Mouse (Mus musculus): Measurements from ENCODE around the gene Rps11. TPM values are rescaled to one million over a fixed set of nuclear protein-coding genes. Genes with fewer than 3 reads are reported as not detected.
A peak's percentile ranks its signal among the peaks of the same experiment; 100 is the strongest.
"Not testable (repeated sequence)": the region's sequence is repeated elsewhere in the genome, so short reads cannot be mapped to it uniquely, and the experiment has no call there.

The Rps11 gene
- total RNA-seq (2022), result 100 to 1,000 TPM; 439 to 619 (median 513) TPM

DNA sequence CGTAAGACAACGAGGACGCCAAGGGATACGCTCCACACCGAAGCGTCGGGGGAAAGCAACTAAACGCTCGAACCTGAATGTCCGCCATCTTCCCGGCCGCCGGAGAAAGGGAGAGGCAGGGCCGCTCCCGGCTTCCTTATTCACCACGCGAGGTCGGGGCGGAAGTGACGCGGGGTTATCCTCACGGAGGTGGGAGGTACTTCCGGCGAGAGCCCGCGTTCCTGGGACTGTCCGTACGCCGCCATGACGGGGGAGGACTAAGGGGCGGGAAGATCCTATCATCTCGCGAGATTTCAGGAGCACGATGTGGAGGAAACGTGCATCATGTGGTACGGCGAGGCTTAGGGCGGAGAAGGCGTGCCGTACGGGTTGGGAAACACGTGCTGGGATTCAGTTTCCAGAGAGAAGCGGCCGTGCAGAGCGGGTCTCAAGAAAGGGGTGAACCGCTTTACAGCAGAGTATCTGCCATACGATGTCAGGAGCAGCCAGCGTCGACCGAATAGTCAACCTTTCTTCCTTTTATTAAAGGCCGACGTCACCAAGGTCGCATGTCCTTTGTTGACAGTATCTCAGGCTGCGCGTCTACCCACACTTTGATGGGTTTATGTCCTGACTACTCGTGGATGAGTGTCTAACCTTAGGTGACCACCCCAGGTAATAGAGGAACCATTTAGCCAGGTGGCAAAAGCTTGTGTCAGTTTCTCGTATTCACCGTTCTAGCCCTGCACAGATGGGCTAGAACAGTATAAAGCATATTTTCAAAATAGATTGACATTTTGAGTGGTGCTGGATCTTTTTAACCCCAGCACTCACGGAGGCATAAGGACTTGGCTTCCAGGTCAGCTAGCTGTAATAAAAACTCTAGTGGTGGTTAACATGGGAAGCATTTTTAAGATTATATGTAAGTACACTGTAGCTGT, at the start of gene Rps11:
Gene Rps11, minus strand, starts transcription at position 216 of the 920 bp plus-strand sequence.
- DNase-seq (ENCODE audit: low spot score in 2 of 2), result peak; percentile 98 to 99

DNA sequence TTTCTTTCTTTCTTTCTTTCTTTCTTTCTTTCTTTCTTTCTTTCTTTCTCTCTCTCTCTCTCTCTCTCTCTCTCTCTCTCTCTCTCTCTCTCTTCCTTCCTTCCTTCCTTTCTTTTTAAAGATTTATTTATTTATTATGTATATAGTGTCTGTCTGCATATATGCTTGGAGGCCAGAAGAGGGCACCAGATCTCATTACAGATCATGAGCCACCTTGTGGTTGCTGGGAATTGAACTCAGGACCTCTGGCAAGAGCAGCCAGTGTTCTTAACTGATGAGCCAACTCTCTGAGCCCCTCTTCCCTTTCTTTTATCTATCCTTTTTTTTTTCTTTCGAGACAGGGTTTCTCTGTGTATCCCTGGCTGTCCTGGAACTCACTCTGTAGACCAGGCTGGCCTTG, 49.5 kb upstream of the Rps11 start:
- not testable (repeated sequence) for DNase-seq (ENCODE audit: low spot score in 2 of 2)

DNA sequence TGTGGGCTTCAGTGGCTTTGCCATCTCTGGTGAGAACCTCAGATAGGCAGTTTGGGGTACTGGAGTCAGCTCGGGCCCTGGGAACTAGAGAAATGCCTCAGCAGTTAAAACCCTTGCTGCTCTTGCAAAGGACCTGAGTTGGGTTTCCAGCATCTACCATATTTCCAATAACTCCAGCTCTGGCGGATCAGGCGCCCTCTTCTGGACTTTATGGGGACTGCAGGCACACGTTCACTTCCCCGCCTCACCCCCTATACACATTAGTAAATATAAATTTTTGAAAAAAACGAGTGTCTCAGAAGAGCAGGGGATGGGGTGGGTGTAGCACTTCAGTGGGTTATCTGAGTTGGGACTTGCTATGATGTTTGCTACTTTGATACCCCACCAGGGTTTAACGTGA, 48.7 kb upstream of the Rps11 start:
- DNase-seq (ENCODE audit: low spot score in 2 of 2), result no peak

DNA sequence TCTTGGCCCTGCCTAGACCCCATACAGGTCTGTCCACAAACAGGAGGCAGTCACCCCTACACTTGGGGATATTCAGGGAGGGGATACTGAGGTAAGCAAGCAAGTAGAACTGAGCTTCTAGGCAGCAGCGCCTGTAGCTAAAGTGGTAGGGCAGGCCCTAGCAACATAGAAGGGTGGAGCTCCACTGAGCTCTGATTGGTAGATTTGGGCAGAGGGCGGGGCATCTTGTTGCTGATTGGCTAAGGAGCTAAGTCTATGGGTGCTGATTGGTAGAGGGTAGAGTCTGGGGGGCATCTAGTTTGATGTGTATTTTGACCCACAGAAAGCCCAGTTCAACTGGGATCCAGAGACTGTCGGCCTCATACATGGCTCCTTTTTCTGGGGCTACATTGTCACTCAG, 45.3 kb upstream of the Rps11 start:
- DNase-seq (ENCODE audit: low spot score in 2 of 2), result peak; percentile 61 to 73

DNA sequence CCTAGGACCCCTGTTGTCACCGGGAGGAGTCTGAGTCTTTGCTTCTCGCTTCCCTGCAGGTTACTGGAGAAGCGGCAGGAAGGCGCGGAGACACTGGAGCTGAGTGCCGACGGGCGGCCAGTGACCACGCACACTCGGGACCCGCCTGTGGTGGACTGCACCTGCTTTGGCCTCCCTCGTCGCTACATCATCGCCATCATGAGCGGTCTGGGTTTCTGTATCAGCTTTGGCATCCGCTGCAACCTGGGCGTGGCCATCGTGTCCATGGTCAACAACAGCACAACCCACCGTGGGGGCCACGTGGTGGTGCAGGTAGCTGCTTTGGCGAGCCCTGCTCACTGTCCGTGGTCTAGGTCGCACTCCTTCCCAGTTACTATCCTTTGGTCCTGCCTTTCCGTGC, 44.4 kb upstream of the Rps11 start:
- no peak for DNase-seq (ENCODE audit: low spot score in 2 of 2)

DNA sequence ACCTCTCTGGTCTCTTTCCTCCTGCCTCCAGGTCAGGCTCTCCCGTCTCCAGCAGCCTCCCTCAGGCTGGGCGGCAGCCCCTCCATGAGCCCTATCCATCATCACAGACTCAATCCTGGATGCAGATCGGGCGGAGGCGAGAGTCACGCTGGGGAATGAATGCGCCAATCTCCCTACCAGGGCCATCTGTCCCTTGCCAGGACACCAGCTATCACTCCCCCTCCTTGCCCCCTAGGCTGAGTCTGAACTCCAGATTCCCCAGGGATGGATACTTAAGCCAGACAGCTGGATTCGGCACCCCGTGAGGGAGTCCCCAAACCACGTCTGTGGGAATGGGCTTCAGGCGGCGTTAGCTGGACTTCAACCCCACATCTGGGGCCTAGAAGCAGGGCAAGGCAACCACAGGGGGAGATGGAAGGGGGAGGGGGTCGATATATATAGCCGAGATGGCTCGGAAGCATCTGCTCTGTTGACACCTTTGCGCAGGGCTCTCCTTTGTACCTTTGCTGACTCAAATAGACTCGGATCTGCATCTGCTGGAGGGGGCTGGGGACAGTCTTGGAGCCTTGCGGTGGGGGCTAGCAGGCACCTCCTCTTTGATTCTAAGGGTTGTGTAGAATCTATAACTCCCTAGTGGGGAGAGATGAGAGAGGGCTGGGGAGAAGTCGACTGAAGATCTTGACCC, 43.7 kb upstream of the Rps11 start:
- peak; percentile 66 to 69 for DNase-seq (ENCODE audit: low spot score in 2 of 2)

DNA sequence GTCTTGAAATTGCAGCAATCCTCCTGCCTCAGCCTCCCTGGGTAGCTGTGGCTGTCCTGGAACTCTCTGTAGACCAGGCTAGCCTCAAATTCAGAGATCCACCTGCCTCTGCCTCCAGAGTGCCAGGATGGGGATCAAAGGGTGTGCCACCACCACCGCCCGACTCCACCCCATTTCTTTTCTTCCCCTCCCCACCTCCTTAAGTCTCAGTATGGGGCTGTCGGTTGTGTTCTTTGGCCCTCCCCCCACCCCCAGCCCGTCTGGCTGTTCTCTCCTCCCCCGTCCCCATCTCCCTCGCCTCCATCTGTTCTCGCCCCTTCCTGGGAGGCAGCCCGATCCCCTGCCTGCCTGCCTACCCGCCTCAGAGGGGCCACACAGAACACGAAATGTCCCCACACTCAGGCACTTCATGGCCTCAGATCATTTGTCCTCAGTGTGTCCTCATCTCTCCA, 42.7 kb upstream of the Rps11 start:
- peak in 1 of 2 experiments; percentile 61 for DNase-seq (ENCODE audit: low spot score in 2 of 2)

DNA sequence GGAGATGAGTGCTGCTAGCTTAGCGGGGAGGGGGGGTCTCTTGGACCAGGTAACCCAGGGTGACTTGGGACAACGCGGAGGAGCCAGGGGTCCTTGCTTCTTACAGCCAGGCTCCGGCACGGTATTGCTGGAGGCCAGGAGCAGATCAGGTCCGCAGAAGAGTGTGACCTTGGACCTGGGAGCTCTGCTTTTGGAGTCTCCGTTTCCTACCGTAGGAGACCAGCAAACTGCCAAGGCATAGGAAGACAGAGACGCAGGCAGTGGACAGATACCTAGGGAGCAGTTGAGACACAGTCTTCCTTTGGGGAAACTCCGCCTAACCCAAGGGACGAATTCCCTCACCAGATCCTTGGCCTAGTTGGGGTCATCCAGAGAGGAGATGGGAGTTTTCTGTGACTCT, 41.5 kb upstream of the Rps11 start:
- no peak for DNase-seq (ENCODE audit: low spot score in 2 of 2)

DNA sequence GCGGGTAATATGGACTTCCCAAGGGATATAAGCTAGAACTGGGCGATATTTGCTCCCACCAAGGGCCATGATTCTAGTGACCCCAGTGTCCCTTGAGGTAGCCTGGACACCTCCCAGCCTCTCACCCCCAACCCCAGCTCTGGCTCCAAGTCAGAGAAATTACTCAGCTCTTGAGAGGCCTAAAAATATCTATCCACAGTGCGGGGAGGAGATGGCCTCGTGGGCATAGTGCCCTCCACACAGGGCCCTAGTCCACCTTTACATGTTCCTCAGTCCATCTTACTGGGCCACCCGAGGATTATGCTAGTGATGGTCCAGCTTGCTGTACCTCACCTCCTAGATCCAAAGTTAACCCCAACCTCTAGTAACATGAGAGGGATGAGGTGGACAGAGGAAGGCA, 40.6 kb upstream of the Rps11 start:
- no peak for DNase-seq (ENCODE audit: low spot score in 2 of 2)

DNA sequence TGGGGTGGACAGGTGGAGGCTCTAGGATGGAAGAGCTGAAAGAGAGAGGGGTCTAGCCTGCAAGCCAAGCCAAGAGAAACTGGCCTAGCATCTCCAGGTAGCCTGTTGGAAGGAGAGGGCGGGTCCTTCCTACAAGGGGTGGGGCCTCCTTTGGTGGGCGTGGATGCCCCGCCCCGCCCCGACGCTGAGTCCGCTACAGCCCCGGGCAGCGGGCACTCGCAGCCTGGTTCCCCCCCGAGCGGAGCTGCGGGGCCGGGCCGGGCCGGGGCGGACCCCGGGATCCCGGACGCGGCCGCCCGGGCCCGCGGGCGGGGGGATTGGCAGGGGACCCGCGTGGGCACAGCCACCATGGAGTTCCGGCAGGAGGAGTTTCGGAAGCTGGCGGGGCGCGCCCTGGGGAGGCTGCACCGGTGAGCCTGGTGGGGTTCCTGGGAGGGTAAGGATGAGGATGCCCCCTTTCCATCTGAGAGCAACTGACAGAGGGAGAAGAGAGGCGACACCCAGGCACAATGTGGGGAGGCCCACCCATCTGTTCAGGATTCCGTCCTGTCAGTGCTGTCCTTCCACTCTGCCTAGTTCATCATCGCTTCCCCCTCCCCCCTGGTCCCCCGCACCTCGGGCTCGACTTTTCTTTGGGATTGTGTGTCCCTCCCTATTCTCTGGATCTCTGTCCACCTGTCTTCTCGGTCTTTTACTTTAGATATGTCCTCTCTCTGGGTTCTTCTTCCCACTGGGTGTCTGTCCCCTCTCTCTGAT, 39.7 kb upstream of the Rps11 start, which contains the start of gene Slc17a7:
Gene Slc17a7, plus strand, starts transcription at position 215 of the 756 bp plus-strand sequence.
- no peak for DNase-seq (ENCODE audit: low spot score in 2 of 2)

DNA sequence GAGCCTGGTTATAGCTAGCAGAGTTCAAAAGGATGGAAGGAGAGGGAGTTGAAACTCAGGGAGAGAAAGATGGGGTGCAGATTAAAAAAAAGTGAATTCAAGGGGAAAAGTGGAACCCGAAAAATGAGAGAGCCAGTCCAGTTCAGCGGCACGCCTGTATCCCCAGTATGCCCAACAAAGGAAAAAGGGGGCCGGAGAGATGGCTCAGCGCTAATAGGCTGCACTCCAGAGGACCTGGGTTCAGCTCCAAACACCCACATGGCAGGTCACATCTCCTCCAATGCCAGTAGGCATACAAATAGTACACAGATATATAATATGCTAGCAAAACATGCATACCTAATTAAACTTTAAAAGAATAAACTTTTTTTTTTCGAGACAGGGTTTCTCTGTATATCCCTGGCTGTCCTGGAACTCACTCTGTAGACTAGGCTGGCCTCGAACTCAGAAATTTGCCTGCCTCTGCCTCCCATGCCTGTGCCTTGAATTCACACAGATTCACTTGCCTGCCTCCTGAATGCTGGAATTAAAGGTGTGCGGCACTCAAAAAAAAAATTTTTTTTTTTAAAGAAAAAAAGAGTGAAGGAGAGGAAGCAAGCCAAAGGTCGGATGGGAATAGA, 38.9 kb upstream of the Rps11 start:
- DNase-seq (ENCODE audit: low spot score in 2 of 2), result no peak

DNA sequence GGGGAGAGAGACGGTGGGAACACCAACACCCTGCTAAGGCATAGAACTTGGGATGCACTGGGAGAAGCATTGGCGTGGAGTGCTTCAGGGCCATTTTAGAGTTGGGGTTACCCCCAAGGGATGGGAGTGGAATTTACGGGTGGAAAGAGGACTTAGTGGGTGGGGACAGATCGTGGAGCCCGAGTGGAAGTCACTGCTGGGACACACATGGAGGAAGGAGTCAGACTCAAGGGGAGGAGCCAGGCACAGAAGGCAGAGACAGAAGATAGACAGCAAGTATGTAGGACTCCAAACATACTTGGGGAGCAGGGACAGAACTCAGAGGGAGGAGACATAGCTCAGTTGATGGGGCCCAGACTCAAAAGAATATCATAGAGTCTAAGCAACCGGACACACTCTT, 38.3 kb upstream of the Rps11 start:
- DNase-seq (ENCODE audit: low spot score in 2 of 2), result no peak

DNA sequence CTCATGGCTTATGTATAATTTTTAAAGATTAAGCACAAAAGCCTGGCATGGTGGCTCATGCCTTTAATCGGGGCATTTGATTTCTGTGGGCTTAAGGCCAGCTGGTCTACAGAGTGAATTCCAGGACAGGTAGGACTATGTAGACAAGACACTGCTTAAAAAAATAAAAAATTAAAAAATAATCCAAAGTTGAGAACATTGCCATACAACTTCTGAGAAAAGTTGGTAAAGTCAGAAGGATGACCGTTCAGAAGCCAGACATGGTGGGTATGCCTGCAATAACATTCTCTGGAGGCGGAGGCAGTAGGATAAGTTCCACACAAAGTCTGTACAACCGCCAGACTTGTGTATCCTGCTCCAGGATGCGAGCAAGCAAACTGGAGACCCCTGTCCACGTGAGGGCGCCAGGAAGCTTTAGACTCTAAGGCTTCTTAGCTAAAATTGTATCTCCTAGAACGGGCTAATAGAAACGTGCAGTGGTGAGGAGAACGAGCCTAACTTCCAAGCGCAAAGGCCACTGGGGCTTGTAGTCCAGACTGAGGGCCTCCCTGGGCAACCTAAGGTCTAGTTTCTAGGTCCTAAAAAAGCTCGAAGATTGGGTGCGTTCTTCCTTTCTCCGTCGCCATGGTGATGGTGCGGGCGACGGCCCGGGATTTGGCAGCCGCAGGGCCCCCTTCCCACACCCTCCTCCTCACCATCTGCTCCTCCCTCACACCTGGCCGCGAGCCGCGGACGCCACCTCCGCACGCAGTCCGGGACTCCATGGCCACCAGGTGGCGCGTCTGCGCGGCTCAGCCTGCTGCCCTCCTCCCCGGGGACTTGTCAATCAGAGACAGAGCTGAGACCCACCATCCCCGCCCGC, 37.6 kb upstream of the Rps11 start:
- peak; percentile 91 to 94 for DNase-seq (ENCODE audit: low spot score in 2 of 2)

DNA sequence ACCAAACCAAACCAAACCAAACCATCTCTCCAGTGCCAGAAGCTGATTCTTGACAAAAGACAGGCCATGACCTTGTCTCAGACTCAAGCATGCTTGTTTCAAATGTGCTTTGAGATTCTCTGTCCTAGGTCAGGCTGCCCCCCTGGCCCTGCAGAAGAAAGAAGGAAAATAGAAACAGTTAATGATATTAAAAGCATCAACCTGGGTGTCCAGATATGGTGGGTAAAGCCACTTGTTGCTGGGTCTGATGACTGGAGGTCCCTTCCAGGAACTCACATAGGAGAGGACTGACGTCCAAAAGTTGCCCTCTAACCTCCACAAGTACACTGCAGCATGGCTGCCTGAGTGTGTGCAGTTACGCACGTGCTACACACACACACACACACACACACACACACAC, 36.6 kb upstream of the Rps11 start:
- no peak for DNase-seq (ENCODE audit: low spot score in 2 of 2)

DNA sequence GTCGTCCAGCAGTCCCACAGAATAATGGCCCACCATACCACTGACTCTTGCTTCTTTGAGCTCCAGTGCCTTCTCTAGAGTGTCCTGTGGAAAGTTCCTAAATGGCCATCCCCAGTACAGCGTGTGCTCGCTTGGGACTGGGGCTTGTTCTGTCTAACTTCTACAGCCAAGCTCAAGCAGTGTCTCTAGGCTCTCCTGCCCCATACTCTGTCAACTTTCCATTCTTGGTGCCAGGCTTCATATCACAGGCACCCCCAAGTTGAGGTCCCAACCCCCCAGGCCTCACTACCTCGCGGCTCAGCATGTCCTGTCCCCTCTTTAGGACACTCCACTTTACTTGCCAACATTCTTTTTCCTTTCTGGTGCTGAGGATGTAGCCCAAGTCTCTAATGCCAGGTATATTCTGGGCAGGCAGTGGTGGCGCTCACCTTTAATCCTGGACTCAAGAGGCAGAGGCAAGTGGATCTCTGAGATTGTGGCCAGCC, 36.1 kb upstream of the Rps11 start:
- DNase-seq (ENCODE audit: low spot score in 2 of 2), result no peak

DNA sequence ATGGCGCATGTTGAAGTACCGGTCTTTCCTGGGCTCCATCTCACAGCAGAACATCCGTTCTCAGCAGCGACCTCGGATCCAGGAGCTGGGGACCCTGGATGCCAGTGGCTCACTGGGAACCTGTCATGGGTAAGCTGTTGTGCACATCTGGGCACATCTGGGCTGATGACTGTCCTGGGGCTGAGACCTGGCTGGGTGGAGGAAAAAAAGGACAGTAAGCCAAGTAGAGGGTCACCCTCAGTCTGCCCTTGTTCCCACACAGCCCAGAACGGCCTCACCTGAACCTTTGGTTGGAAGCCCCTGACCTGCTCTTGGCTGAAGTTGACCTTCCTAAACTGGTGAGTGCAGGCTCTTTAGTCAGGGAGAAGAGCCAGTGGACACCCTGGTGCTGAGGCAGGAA, 34.8 kb upstream of the Rps11 start:
- no peak for DNase-seq (ENCODE audit: low spot score in 2 of 2)

DNA sequence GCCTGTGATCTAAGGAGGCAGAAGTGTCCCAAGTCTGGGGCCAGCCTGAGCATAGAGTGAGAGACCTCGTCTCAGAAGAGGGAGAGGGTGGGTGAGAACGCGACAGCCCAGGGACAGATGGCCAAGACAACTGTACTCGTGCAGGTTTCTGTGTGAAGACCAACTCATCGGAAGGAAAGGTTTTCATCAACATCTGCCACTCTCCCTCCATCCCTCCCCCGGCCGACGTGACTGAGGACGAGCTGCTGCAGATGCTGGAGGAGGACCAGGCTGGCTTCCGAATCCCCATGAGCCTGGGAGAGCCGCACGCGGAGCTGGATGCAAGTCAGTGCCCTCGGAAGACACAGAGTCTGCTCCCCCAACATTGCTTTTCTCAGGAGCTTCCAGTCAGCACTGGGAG, 33.2 kb upstream of the Rps11 start:
- no peak for DNase-seq (ENCODE audit: low spot score in 2 of 2)

DNA sequence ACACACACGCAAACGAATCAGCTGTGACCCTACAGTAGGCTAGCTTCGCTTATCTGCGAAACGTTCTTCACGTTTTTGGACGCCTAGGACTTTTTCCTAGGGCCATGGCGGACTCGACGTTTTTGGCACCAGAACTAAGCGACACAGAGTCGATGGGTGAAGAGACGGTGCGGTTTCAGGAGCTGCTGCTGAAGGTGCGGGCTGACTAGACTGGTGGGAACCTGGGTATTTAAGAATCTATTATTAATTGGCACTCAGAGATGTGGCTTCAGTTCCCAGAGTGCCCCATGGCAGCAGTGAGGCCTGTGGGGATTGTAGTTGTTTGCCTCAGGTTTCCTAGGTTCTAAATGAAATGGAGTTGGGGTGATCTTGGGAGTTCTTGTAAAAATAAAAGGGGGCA, 32.0 kb upstream of the Rps11 start:
- DNase-seq (ENCODE audit: low spot score in 2 of 2), result no peak

DNA sequence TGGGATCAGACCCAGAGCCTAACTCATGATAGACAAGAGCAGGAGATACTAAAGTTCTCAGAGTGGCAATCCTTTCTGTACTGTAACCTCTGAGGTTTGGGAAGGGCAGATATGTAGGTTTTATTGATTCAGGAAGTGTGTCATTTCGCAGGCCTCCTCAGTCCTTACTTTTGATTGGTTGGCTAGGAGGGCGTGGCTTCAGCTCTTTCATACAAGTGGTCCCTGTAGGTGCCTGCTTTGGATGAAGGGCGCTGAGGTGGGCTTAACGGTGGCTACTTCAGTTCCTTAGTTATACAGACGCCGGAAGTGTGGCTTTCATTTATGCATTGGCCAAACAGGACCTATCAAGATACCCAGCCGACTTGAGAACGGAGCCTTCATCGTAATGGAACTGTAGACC, 31.4 kb upstream of the Rps11 start:
- no peak for DNase-seq (ENCODE audit: low spot score in 2 of 2)

DNA sequence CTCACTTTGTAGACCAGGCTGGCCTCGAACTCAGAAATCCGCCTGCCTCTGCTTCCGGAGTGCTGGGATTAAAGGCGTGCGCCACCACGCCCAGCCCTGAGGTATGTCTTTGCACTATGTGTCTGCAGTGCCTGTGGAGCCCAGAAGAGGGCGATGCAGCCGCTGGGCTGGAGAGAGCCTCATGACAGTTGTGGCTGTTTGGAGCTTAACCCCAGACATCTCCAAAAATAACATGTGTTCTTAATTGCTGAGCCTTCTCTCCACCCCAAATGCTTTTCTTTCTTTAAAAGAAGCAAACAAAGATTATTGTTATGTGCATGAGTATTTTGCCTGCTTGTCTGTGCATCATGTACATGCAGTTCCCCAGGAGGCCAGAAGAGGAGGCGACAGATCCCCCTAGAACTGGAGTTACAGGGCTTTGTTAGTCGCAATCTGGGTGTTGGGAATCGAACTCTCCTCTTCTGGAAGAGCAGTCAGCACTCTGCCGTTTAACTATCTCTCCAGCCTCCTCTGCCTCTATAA, 30.8 kb upstream of the Rps11 start:
- no peak for DNase-seq (ENCODE audit: low spot score in 2 of 2)
